Mouse (Mus musculus) left cerebral cortex, adult 11 months (tissue): Measurements from ENCODE around the gene Vdac2.

Experiments used
- DNase-seq: peaks from one replicate; pipeline ENCODE4 v3.0.0; 2022; ENCODE audit warnings: low spot score

The Vdac2 gene

GRCm38 (mm10) chr14:21824938-21825337 is at the start of gene Vdac2:
Gene Vdac2 (plus strand): TSS chr14:21825238.
- no peak for DNase-seq

GRCm38 (mm10) chr14:21776201-21776600 is 48.8 kb upstream of the Vdac2 start:
- no peak for DNase-seq

GRCm38 (mm10) chr14:21786500-21786899 is 38.5 kb upstream of the Vdac2 start:
- DNase-seq = no peak

GRCm38 (mm10) chr14:21787374-21787773 is 37.7 kb upstream of the Vdac2 start:
- DNase-seq = no peak

GRCm38 (mm10) chr14:21788121-21788520 is 36.9 kb upstream of the Vdac2 start:
- DNase-seq = peak; percentile 22

- DNase-seq = no peak
These were observed 34.3 kb upstream of the Vdac2 start for GRCm38 (mm10) chr14:21790585-21791251.

- DNase-seq = no peak
These were observed 33.3 kb upstream of the Vdac2 start for GRCm38 (mm10) chr14:21791722-21792121.

GRCm38 (mm10) chr14:21792250-21792649 is 32.8 kb upstream of the Vdac2 start:
- DNase-seq = no peak

GRCm38 (mm10) chr14:21800641-21801040 is 24.4 kb upstream of the Vdac2 start:
- DNase-seq = no peak

GRCm38 (mm10) chr14:21801624-21802023 is 23.4 kb upstream of the Vdac2 start:
- DNase-seq = no peak

- DNase-seq = no peak
These were observed 22.4 kb upstream of the Vdac2 start for GRCm38 (mm10) chr14:21802543-21803206.

- no peak for DNase-seq
These were observed 18.8 kb upstream of the Vdac2 start for GRCm38 (mm10) chr14:21806203-21806602.

- no peak for DNase-seq
These were observed 18.3 kb upstream of the Vdac2 start for GRCm38 (mm10) chr14:21806631-21807160.

- no peak for DNase-seq
These were observed 16.7 kb upstream of the Vdac2 start for GRCm38 (mm10) chr14:21808208-21808922.

- no peak for DNase-seq
These were observed 15.6 kb upstream of the Vdac2 start for GRCm38 (mm10) chr14:21809418-21809817.

- DNase-seq = no peak
These were observed 13.7 kb upstream of the Vdac2 start for GRCm38 (mm10) chr14:21811301-21811700.

GRCm38 (mm10) chr14:21811744-21812393 is 13.2 kb upstream of the Vdac2 start:
- no peak for DNase-seq

GRCm38 (mm10) chr14:21812590-21813162 is 12.4 kb upstream of the Vdac2 start:
- no peak for DNase-seq

GRCm38 (mm10) chr14:21813216-21813615 is 11.8 kb upstream of the Vdac2 start:
- DNase-seq = no peak

GRCm38 (mm10) chr14:21813847-21814246 is 11.2 kb upstream of the Vdac2 start:
- no peak for DNase-seq

GRCm38 (mm10) chr14:21814606-21815005 is 10.4 kb upstream of the Vdac2 start:
- DNase-seq = no peak

- no peak for DNase-seq
These were observed 8.8 kb upstream of the Vdac2 start for GRCm38 (mm10) chr14:21816255-21816654.
